Mouse (Mus musculus): ENCODE data around the gene Gjb3.
A peak's percentile ranks its signal among the peaks of the same experiment; 100 is the strongest.

The Gjb3 gene

DNA sequence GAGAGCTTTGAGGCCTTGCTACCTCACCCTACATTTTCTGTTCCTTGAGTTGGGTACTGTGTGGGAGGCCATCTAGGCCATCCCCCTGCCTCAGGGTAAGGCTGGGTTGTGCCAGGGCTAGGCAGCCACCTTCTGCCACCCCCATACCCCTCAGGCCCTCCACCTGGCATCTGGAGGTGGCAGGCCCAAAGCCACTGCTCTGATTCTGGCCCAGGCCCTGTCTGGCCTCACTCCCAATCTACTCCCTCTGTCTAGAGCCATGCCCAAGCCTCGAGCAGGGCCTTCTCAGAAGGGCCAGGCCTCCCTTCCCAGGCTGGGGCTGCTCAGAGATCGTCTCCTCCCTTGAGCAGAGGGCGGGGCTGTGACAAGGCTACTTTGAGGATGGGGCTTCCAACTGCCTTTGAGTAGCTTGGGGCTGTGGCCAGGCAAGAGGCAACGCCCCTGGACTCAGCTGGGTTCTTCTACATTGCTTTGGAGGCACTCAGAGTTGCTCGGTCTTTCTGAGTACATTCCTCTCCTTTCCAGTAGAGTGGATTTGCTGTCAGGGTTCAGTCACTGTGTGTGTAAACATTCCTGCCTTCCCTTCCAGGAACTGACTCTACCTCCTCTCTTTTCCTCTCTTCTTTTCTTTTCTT is 4.3 kb upstream of the Gjb3 start:
- peak; percentile 40 for DNase-seq

DNA sequence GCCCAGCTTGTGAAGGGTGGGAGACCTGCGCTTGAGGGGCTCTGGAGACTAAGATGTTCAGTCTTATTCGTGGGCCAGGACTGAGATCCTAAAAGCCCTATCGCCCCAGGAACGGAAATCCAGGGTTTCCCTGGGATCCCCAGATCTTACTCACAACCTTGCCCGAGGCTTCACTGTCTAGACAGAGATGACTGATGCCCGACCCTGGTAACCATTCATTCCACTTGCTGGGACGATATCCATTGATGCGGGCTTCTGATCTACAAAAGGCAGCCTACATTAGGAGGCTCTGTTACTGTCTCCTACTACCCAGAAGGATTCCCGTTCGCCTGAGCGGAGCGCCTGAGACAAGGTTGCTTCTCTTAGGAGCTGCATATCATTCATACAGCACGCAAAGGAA is 527 bp upstream of the Gjb3 start:
- DNase-seq = no peak

DNA sequence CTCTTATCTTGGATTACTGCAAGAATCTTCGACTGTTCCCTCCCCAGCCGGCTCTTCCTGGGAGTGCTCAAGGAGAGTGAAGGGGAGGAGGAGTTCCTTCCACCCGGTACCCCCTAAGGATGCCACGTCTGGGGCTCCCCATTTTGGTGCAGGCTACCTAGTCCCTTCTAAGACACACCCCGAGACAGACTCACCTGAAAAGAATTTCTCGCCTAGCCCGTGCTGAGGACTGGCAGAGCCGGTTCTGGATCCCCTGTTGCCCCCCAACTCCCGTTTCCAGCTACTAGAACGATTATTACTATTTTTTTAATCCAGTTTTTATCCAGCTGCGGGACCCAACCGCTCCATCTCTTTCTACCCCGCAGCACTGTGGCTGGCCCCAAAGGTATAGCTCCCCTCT is 893 bp downstream of the Gjb3 start:
- DNase-seq = no peak

DNA sequence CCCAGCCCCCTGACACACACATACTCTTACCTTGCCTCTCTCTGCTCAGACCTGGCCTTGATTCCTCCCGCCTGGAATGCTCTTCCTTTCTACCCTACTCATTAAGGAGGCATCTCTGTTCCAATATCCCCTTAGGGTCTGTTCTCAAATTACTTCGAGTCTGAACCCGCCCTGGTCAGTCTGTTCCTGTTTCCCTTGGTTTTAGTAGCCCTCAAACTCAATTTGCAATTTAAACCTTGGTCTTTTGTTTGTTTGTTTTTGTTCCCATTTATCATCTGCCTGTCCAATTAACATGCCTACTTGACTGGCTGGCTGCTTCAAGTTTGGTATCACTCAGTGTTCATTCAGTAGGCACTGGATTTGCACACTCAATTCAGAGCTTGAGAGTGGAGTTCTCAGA is 1.6 kb downstream of the Gjb3 start:
- no peak for DNase-seq

DNA sequence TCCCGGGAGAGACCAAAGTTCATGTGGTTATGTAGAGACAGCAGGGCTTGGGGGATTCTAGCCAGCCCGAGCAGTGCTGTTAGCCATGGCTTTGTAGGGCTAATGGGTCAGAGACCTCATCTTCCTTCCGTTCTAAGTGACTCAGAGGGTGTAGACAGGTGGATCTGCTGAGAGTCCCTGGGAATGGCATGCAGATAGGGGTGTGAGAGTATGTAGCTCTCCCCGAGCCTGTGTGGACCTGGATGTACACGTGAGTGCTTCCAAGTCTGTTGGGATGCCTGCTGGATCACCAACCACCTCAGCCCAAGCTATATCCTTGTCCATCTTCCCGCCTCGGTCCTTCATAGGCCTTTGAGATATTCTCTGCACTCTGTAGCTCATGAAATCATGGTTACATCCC is 2.3 kb downstream of the Gjb3 start:
- no peak for DNase-seq

DNA sequence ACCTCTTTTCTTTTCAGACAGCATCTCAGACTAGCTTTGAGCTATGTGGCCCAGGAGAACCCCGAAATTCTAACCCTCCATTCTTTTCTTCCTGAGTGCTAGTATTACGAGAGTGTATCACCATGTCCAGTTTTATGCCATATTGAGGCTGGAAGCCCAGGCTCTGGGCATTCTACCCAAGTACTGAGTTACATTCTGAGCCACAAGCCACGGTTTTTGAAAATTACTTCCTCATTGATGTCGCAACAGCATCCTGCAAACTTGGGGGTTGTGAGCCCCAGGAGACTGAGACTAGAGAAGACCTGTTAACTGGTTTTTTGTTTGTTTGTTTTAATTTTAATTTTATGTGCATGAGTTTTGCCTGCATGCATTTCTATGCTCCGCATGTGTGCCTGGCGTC is 2.9 kb downstream of the Gjb3 start:
- no peak for DNase-seq

DNA sequence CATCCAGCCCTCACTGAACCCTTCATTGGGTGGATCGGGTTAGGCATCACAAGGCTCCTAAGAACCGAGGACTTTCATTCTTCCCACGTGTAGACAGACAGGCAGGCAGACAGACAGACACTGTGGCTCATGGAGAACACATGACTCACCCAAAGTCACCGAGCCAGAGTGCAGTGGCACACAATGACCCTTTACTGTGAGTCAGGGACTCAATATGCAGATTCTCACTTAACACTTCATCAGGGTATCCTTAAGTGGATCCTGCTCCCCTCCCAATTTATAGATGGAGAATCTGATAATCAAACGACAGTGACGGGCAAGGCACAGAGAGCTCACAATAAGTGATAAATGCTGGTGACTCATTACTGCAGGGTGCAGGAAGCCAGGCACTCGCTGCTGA is 3.4 kb downstream of the Gjb3 start:
- no peak for DNase-seq

DNA sequence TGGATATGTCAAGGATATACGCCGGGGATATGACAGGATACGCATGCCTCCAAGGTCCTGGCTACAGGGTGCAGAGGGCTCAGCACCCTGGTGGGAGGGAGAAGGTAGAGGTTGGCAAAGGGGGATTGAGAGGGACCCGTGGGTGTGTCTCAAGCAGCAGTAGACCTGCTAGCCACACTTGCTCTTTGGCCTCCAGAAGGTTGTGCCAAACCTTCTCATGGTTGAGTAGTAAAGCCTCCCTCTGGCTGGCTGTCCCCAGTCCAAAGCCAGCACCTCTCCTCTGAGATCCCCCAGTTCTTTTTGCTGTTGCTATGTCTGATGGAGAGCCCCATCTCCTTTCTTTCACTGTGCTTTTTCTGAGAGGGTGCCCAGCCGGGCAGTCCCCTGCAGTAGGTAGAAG is 5.4 kb downstream of the Gjb3 start:
- no peak for DNase-seq

DNA sequence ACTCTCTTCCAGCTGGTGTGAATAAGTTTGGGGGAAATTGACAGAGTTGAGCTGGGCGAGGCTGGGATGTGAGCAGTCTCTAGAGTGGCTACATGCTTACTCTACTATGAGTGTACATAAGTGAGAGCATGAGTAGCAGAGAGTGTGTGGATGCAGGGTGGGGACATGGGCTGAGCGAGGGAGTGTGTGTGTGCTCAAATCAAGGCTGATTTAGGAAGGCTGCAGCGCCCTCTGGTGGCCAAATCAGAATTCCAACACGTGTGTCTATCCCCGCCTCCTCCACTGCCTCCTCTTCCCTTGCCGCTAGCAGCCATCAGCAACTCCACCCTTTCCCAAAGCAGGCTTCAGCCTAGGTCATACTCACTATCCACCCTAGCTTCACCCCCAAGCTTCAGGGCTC is 5.9 kb downstream of the Gjb3 start:
- peak; percentile 87 for DNase-seq

DNA sequence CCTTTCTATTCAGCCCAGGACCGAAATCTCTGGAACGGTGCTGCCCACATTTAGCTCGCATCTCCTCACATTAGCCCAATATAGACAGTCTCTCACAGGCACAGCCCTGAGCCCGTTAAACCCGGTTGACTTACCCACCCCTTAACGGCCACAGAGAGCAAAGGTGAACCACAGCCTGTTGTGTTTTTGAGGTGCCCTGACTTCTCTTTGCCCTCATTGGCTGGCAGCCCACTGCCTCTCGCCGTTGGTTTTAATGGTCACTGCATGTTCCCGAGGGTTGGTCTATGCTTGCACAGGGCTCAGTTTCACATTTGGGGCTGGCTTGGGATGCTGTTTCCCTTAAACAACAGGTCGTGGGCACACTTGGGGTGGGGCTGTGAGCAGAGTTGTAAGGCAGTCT is 6.3 kb downstream of the Gjb3 start:
- DNase-seq = no peak

DNA sequence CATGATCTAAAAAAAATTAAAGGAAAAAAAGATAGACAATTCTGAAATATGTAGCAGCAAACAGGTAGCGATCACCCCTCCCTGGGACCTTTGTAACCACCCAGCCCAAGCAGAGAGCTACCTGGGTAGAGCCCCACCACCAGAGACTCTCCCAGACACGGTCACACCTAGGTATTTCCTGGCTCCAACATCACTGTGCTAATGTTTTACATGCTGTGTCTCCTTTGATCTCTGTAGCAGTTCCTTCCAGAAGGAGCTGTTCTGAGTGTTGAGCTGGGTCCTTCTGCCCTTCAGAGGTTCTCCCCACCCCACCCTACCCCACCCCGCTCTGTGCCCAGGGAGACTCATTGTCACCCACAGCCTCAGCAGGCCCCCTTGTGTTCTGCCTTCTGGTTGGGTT is 7.0 kb downstream of the Gjb3 start:
- DNase-seq = no peak

DNA sequence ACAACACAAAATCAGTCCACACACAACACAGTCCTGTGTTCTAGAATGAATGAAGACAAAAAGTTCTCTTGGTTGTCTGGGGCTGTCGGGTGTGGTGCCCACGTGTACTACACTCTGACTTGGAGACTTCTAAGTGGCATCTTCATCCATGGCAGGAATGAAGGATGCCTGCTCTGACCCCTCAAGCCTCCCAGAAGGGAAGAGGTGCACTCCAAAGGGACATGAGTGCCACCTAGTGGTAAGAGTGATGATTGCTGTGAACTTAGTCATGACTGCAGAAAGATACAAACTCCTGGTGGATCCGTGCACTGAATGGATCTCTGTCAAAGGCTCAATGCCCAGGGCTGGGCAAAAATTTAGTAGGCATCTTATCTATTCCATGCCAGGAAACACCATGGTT is 11.0 kb downstream of the Gjb3 start:
- peak; percentile 90 for DNase-seq

DNA sequence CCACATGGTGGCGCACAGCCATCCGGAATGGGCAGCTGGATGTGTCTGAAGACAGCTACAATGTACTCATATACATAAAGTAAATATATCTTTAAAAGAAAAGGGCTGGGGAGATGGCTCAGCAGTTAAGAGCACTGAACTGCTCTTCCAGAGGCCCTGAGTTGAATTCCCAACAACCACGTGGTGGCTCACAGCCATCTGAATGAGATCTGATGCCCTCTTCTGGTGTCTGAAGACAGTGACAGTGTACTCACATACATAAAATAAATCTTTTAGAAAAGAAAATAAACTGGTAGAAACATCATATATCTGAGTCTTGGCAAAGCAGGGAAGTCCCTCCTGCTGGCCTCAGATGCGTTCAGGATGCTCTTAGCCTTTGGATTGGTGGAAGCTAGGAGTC is 13.5 kb downstream of the Gjb3 start:
- peak; percentile 64 for DNase-seq

DNA sequence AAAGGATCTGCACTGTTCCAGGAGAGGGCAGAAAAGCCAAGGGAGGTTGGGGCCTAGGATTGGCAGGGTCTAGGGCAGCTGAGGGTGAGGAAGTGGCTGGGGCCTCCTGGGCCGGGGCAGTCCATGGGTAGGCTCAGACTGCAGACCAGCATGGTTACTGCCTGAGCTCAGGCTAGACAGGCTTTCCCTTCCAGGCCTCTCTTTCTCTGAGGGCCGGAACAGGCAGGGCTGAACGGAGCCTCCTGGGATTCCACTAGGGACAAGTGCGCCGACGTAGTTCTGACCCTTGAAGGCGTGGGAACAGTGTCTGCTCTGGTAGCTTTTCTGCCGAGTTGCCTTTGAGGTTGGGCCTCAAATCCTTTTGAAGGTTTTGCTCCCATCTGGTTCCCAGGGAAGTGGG is 14.9 kb downstream of the Gjb3 start:
- DNase-seq = no peak

DNA sequence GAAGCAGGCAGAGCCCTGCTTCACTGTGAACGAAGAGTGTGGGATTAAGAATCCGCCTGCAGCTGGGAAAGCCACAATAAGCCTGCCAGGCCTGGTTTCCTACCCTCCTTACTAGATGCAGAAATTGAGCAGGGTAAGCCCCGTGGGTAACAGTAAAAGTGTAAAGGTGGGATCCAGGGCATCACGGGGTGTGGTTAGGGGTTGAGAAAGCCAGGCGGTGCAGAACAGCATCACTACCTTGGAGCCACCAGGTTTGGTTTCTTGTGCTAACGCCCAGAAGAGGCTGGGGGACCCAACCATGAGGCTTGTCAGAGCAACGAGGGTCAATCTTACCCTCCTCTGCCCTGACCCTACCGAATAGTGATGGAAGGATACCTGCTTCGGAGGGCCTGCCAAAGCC is 16.1 kb downstream of the Gjb3 start:
- DNase-seq = no peak

DNA sequence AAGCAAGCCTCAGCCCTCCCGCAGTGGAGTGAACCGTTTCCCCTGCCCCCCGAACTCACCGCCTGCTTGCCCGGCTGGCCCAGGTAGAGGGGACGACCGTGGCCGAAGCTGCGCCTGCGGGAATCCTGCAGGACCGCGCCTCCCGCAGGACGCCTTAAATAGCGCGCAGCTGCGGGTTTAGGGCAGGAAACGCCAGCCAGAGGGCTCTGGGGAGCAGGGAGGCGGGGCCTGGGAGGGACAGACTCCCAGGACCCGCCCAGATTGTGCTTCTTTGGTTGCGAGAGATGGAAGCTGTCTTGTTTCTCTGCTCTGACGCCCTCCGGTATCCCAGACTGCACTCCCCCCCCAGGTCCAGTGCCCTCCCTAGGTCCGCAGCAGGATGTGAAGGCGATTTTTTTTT is 16.8 kb downstream of the Gjb3 start, which contains the start of gene Gja4:
Gja4 (minus strand) TSS at position 179 of the 400 bp plus-strand sequence.
- peak; percentile 93 for DNase-seq

DNA sequence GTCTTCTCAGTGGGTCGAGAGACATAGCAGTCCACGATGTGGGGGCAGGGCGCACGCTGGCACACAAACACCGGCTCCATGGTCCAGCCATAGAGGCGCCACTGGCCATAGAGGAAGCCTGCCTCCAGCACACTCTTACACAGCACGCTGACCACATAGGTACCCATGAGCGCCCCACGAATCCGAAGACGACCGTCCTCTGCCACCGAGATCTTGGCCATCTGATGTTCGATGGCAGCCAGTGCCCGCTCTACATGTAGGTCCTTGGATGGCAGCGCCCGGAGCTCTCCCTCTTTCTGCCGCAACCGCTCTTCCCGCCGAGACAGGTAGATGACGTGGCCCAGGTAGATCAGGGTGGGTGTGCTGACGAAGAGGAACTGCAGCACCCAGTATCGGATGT is 18.3 kb downstream of the Gjb3 start:
- no peak for DNase-seq

DNA sequence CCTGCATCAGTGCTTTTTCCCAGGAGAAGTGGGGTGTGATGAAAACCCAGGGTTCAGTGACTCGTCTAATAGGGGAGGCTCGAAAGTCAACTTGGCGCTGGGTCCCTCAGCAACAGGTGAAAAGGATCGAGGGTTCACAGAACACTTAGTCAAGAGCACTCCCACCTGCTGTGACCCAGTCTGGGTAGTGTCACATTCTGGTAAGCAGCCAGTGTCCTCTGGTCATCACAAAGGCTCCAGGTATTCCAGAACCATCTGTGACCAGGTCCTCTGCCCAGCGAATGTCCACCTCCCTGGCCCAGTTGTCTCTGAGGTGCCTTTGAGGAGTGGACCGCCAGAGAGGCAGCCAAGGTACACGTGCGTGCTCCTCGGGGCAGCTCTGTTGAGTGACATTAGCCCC is 19.1 kb downstream of the Gjb3 start:
- DNase-seq = no peak

DNA sequence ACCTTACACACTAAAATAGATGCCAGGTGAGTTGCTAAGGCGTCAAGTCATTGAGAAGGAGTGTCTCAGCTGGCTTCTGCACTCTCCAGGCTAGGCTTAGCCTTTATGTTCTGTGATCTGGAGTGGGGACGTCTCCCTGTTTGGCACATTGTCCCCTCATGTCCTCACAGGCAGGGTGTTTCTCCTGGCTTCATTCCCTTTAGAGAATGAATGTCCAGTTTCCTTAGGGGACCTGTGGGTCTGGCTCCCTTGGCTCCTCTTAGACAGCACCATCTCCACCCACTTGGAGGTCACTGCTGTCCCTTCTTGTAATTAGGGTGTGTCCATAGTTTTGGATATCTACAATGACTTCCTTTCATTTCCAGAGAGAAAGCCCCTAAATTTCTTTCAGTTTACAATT is 23.7 kb downstream of the Gjb3 start:
- DNase-seq = no peak

DNA sequence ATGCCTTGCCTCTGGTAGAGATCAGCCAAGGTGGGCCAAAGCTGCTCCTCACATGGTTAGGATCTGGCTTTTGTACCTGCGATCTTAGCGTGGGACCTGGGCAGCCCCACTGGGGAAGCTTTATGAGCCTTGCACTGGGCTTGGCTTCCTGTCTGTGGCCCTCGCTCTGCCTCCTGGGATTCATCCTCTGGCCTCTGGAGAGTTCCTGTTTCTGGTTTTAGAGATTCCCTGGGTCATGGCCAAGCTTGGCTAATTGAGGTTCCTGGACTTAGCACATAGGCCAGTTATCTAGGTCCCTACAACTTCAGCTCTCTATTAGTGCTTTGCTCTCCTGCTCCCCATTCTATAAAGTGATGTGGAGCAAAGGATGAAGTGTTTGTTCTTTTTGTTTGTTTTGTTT is 26.8 kb downstream of the Gjb3 start:
- peak; percentile 69 for DNase-seq

DNA sequence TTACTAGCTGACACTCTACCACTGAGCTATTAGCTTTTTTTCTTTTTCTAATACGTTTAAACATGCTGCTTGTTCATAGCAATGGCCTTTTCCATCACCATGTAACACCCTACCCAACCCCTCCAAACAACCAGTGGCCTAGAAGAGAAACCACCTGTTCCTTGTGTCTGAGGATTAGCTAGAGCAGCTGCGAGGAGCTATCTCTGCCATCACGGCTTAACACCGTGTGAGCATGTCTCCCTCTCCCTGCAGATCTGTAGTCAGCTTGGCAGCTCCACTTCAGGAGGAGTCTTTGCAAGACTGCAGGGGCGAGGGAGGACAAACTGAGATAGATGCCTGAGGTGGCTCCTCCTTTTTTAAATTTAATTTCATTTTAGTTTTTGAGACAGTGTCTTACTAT is 30.1 kb downstream of the Gjb3 start:
- no peak for DNase-seq

DNA sequence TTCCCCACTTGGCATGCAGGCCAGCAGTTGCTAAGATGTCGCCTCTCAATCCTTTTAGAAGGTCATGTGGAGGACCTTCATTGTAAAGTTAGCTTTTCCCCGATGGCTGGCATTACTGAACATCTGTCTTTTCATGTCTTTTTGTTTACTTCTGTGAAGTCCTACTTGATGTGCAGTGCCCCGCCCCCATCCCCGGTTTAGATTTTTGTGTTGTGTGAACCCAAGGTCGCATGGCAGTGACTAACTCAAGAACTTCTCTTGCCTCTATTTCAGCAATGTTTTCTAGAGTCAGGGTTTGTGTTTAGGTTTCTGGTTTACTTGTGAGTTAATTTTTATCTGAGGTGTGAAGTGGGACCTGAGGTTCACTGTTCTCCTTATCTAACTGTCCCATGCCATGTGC is 38.0 kb downstream of the Gjb3 start:
- no peak for DNase-seq

DNA sequence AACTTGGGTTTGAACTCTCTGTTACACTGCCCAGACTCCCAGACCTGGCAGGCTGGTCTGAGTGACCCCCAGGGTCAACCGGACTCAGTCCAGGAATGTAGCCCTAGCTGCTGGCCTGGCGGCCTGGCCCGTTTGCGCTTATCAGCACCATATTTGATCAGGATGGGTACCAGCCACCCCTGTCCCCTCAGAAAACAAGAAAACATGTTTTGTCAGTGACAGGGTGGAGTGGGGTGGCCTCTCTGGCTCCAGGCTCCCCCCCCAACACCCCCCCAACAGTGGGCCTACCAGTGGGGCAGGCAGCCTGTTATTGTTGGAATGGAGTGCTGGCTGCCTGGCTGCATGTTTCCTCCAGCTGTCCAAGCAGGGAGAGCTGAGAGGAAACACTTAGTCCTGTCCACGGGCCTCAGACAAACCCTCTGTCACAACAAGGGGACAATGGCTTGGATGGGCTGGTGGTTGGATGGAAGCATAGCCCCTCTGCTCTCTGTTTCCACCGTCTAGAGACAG is 41.5 kb downstream of the Gjb3 start:
- DNase-seq = peak; percentile 30

DNA sequence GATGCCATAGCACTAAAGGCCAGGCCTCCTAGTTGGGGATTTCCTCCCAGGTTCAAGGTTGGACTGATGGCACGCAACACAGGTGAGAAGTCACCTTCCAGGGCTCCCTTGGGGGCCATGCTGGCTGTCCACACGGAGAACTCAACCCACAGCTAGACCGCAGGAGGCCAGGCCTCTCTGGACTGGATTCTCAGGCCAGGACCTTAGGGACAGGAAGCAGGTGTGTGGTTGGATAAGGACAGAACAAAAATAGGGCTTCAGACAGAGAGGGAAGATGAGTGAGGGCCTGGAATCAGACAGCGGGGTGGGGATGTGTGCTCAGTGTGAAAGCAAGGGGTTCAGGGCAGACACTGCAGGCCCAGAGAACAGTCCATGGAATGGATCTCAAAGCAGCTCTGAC is 43.7 kb downstream of the Gjb3 start:
- DNase-seq = no peak

DNA sequence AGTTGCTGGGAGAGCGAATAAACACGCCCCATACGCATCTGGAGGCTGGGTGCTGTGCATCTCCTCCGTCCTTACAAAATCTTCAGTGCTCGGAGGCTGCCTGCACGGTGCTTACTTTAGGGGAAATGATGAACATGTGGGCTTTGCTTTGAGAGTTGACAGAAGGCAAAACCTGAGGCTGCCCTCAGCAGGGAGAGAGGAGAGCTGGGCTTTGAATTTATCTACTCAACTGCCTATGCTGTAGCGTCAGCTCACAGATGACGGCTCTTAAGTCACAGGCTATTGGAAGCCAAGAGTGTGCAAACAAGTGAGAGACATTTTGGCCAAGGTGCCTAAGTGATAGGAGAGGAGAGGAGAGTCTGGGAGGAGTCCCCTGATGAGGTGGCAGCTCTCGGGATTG is 51.4 kb downstream of the Gjb3 start:
- DNase-seq = no peak

Measured in lung, postnatal 36 days (tissue).